Mouse (Mus musculus) right cerebral cortex, adult 18-20 months (tissue): Measurements from ENCODE around the gene Olfr1252.

Experiments used
- DNase-seq: peaks from one replicate; pipeline ENCODE4 v3.0.0; 2022; ENCODE audit warnings: mixed read lengths

The Olfr1252 gene

DNA sequence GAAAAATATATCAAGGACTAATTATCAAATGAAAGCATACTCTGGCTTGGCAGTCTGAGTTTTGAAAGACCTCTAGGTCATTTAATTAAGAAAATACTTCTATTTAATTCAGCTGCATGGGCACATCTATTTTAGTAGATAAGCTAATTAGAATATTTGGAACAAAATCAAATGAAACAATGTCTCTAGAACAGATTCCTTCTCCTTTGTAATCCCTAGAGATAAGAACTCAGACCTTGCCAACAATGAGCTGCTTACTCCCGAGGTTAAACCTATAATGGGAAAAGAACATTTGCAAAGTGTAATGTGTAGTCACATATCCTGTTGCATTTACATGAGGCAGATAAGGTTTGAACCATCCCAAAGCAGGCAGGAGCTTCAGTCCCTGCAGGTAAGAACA, at the start of gene Olfr1252:
TSS of gene Olfr1252 (minus strand) at position 101 of the 400 bp plus-strand sequence.
- no peak for DNase-seq

DNA sequence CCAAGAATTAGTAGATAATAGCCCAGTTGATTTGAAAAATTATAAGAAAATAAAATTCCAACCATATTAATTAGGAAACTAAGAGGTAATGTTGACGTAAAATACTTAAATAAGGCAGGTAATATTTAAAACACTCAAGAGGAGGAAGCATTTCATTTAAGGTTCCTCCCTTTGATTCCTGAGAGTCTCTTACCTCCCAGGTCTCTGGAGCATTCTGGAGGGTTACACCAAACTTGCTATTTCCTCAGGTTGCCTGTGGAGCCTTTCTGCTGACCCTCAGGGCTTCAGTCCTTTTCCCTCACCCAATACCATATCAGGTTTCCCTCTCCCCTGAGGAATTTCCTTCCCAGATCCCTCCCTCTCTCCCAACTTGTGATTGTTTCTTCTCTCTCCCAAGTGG, 32.2 kb upstream of the Olfr1252 start, which contains the start of gene Olfr1253:
TSS of gene Olfr1253 (minus strand) at position 101 of the 400 bp plus-strand sequence.
- no peak for DNase-seq

DNA sequence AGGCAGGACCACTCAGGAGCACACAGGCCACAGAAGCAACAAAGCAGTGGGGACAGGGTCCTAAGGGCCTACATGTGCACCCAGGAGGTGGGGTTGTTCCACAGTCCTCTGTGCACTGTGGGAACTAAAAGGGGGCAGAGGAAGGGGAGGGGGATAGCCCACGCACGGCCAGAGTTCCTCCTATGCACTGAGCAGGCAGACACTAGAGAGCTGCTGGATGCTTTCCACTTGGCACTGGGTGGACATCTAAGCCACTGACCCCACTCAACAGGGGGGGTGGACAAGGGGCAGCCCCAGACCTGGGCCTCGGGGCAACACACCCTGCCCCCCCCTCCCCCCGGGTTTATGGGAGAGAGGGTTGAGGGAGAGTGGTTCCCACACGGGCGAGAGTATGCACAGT, 32.8 kb downstream of the Olfr1252 start:
- no peak for DNase-seq

DNA sequence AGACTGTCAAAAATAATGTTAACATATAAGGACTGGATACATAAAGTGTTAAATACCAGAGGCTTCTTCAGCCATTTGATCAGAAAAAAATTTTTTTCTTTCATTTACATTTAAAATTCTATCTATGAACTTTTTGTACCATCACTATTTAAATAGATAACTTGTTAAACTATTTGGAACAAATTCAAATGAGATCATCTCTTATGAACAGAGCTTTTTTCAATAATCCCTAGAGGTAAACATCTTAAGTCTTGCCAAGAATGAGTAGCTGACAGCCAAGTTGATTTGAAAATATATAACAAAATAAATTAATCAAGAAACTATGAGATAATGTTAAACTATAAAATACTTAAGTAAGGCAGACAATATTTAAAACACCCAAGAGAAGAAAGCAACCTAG, 53.0 kb downstream of the Olfr1252 start, which contains the start of gene Olfr1251:
TSS of gene Olfr1251 (minus strand) at position 101 of the 400 bp plus-strand sequence.
- DNase-seq: no peak
